Mouse (Mus musculus): ENCODE measurements around the gene Dtx2. TPM values are rescaled to one million over a fixed set of nuclear protein-coding genes. Genes with fewer than 3 reads are reported as not detected.

Dtx2 gene
- polyA plus RNA-seq (2015; fragmentation: Nextera tagmentation; extraction: Ambion mirVana), result 26.6 and 27.6 TPM in 2 replicates

DNA sequence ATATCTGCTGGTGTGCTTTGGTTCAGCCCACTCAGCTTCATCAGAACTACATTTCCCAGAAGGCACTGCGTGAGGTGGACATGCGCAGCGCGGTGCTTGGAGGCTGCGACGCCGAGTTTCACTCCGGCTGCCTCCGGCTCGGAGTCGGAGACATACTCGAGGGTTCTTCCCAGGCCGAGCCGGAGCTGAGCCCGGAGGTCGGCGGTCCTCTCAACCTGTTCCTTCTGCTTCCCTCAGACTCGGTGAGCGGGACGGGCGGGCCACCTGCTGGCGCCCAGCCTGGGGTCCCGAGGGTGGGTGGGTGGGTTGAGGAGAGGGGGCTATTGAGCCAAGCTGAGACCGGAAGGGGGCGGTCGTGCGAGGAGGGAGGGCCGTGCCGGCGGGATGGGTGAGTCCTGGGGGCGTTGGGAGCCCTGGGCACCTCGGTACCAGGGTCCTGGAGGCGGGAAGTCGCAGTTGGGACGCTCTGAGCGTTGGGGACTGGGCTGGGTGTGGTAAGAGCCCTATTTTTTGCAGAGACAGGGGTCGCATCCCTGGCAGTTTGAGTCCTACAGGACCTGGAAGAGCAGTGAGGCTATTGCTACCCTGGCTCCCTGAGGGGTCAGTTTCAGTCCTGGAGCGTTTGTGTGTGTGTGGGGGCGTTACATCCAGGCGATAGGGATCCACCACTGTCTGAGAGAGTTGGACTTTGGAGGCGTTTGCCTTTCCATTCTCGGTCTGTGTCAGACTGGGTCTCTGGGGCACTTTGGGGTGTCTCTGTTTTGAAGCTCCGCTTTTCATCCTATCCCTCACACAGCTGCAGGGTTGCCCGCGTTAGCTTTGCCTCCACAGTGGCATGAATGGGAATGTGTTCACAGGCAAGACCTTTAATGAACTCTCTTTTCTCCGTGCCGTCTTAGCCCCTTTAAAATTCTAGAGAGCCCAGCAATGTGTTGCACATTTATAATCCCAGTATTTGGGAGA, at the start of gene Dtx2:
TSS of gene Dtx2 (plus strand) at position 76 of the 963 bp plus-strand sequence.
- peak within 1 kb of the TSS; percentile 78 for H3K4me3 ChIP-seq
- H3K27me3 ChIP-seq, result no peaks in the 10 kb centered on the region
- H3K27ac ChIP-seq (replicated peaks), result peak within 1 kb of the TSS; percentile 80
- WGBS, result under 1% methylated on average over 47 of the region's 47 CpGs
- H3K36me3 ChIP-seq, result peaks cover 19% of the 10 kb centered on the region
- no peaks in the 10 kb centered on the region for H3K9me3 ChIP-seq
- peak within 1 kb of the TSS; percentile 68 for H3K4me2 ChIP-seq (replicated peaks)
- H3K9ac ChIP-seq (replicated peaks), result peak within 1 kb of the TSS; percentile 84
- H3K4me1 ChIP-seq, result peaks cover 13% of the 10 kb centered on the region
- peak; percentile 97 for ATAC-seq (replicated peaks)

DNA sequence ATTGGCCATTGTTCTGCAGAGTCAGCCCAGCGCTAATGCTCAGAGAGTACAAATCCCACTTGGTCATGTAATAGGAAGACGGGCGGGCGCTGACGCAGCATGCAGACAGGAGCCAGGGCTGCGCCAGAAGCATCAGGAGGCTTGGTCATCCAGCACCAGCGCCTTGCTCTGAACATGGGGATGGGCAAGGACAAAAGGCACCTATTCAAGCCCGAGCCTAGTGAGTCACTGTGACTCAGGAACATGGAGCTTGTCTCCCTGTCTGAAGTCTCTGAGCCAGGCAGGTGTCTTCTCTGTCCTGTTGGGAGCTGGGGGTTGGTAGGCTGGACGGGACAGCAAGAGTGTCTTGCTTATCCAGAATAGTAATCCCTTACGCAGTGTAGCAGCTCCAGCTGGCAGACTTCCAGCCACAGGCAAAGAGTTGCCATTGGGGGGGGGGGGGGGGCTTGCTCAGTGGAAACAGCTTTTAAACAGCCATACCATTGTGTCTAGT, 48.6 kb upstream of the Dtx2 start:
- Histone ChIP-seq H3K27ac (replicated peaks) (no peak overlapping the region), H3K4me3 (no peak overlapping the region), H3K9ac (replicated peaks) (no peak overlapping the region), H3K36me3 (no peaks in the 10 kb centered on the region), H3K4me2 (replicated peaks) (0 out of 2 replicates have a peak overlapping the region, but pooled peaks have one; percentile 5), H3K4me1 (peaks cover 9% of the 10 kb centered on the region), H3K27me3 (no peaks in the 10 kb centered on the region), H3K9me3 (no peaks in the 10 kb centered on the region)
- 35% methylated on average over 10 of the region's 10 CpGs for WGBS
- no peak for ATAC-seq (replicated peaks)

DNA sequence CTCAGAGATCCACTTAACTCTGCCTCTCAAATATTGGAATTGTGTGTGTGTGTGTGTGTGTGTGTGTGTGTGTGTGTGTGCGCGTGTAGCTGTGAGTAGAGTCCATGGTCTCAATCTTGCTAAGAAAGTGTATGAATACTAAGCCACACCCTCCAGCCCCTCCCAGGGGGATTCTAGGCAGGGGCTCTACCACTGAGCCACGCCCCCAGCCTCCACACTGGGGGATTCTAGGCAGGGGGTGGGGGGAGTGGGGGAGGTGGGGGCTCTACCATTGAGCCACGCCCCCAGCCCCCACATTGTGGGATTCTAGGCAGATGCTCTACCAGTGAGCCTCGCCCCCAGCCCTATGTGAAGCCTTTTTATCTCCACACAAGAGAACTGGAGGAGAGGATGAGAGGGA, 48.0 kb upstream of the Dtx2 start:
- no peaks in the 10 kb centered on the region for H3K36me3 ChIP-seq
- no peak overlapping the region for H3K9ac ChIP-seq (replicated peaks)
- WGBS, result 78% methylated on average over 5 of the region's 5 CpGs
- no peaks in the 10 kb centered on the region for H3K27me3 ChIP-seq
- H3K4me2 ChIP-seq (replicated peaks), result no peak overlapping the region
- no peaks in the 10 kb centered on the region for H3K9me3 ChIP-seq
- ATAC-seq (replicated peaks), result no peak
- H3K4me1 ChIP-seq, result peaks cover 9% of the 10 kb centered on the region
- no peak overlapping the region for H3K4me3 ChIP-seq
- H3K27ac ChIP-seq (replicated peaks), result no peak overlapping the region

DNA sequence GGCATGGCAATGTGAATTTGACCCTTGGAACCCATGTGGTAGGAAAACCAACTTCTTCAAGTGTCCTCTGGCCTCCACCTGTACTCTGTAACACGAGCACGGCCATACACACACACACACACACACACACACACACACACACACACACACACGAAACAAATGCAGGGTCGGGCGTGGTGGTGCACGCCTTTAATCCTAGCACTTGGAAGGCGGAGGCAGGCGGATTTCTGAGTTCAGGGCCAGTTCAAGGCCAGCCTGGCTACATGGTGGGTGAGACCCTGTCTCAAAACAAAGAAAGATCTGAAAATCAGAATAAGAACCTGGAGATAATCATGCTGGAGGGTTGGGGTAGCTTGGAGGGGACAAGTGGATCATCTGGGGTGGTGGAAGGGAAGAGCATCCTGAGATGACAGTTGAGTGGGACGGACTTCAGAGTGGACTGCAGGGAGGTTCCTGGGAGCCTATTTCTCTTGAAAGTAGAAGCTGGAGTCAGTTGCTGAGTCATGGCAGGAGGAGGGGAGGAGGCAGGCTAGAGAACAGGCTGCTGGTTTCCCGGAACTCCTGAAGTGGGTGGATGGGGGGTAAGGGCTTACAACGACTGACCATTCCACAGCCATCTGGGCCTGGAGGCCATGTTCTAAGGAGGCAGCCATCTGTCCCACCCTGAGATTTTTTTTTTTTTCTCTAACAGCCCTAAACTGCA, 43.7 kb upstream of the Dtx2 start:
- WGBS, result 87% methylated on average over 11 of the region's 11 CpGs
- Histone ChIP-seq H3K36me3 (no peaks in the 10 kb centered on the region), H3K27ac (replicated peaks) (no peak overlapping the region), H3K27me3 (no peaks in the 10 kb centered on the region), H3K4me1 (peaks cover 5% of the 10 kb centered on the region), H3K9ac (replicated peaks) (no peak overlapping the region), H3K9me3 (no peaks in the 10 kb centered on the region), H3K4me2 (replicated peaks) (no peak overlapping the region), H3K4me3 (no peak overlapping the region)
- ATAC-seq (replicated peaks), result no peak

DNA sequence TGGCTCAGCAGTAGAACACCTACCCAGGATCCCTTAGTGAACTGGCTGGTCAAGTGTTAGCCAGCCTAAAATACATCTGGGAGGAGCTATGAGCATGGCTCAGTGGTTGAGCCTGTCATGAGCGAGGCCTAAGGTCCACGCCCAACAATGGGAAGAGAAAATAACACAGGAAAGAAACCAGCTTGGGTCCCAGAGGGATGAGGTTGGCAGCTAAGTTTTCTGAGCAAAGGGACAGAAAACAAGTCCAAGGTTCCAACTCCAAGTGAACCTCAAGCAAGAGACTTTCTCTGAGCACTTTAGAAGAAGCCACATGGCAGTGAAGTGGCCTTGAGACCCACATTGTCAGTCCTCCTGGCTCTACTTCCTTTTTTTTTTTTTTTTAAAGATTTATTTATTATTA, 42.9 kb upstream of the Dtx2 start:
- no peak for ATAC-seq (replicated peaks)
- whole genome bisulfite sequencing, result 92% methylated on average over 2 of the region's 2 CpGs

DNA sequence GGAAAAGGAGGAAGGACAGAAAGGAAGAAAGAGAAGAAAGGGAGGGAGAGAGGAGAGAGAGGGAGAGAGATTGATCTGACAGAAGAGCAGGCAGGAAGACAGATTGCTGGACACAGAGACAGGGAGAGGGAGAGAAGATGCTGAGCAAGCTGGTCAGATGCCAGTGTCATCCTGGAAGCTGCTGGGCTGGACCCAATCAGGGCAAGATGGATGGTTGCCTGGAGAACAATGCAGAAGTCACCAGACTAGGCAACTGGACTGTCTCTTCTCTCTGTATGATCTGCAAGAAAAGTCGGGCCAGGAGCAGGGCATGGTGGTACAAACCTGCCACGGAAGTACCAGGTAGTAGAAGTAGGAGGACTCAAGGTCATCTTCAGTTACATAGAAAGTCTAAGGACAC, 41.8 kb upstream of the Dtx2 start:
- Histone ChIP-seq H3K36me3 (no peaks in the 10 kb centered on the region), H3K9ac (replicated peaks) (no peak overlapping the region), H3K9me3 (no peaks in the 10 kb centered on the region), H3K27ac (replicated peaks) (no peak overlapping the region), H3K4me1 (peaks cover 7% of the 10 kb centered on the region; the same call in 1 of the 2 replicates), H3K4me3 (no peak overlapping the region), H3K27me3 (no peaks in the 10 kb centered on the region), H3K4me2 (replicated peaks) (no peak overlapping the region)
- ATAC-seq (replicated peaks), result no peak
- WGBS, result 89% methylated on average over 2 of the region's 2 CpGs

More for the DNA sequence above, 42.9 kb upstream of the Dtx2 start:
- H3K9ac ChIP-seq (replicated peaks), result no peak overlapping the region
- no peak overlapping the region for H3K4me2 ChIP-seq (replicated peaks)
- no peak overlapping the region for H3K4me3 ChIP-seq
- H3K9me3 ChIP-seq, result no peaks in the 10 kb centered on the region
- 0 out of 2 replicates have a peak, but pooled peaks cover under 1% of the 10 kb centered on the region for H3K4me1 ChIP-seq
- H3K27me3 ChIP-seq, result no peaks in the 10 kb centered on the region
- no peak overlapping the region for H3K27ac ChIP-seq (replicated peaks)
- no peaks in the 10 kb centered on the region for H3K36me3 ChIP-seq

DNA sequence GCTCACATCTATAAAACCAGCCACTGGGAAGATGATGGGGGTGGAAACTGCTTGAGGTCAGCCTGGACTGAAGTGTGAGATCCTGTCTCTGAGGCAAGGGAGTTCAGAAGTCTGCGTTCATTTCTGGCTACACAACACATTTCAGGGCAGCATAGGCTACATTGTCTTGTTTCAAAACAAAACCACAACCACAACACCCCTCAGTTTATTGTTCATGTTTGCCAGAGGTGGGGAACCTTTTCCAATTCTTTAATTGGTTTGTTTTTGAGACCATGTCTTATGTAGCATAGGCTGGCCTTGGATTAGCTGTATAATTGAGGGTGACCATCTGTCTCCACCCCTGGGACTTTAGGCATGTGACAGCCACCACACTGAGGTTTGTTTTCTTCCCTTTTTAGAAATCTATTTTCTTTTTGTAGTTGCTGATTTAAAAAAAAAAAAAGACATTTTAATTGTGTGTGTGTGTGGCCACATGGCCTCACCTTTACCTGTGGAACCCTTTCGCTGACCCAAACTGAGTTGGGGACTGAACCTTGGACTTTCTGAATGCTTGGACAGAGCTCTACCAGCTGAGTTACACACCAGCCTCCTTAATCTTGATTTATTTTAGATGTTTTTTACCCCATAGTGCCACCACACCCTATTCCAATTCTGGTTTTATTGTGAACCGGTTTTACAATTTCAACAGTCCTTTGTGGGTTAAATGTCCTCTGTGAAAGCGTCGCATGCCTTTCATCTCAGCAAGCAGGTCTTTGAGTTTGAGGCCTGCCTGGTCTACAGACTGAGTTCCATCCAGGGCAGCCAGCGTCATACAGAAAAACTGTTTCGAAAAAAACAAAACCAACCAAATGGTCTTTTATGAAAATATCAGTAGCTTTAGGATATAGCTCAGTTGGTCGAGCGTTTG, 38.0 kb upstream of the Dtx2 start:
- Histone ChIP-seq H3K27me3 (no peaks in the 10 kb centered on the region), H3K27ac (replicated peaks) (peak overlapping the region; percentile 75)

DNA sequence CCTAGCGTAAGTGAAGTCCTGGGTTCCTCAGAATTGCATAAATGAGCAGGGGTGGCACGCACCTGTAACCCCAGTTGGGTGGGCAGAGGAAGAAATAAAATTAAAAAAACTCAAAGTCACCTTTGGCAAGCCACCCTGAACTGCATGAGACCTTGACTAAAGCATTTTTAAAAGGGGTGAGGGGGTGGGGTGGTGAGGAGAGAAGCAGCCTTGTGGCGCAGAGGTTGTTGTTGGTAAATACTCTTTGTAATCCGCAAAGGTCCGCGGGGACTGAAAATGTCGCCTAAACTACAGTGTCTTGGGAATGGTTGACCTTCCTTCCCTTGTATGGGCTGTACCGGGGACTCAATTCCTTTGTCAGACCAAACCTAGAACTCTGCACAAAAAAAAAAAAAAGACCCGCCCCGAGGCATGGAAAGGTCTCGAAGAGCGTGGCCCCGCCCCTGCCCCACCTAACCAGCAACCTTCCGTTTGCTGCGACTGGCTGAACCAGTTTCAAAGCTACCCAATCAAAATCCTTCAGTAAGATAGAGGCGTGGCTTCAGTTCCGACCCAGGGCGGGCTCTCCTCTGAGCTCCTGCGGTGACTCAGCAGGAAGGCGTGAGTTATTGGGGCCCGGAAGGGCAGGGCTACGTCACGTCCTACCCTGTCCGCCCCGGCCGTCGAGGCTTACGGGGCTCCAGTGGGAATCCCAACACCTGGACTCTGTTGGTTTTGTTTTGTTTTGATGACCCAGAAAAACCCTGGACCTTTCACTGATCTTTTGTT, 37.2 kb upstream of the Dtx2 start:
- WGBS, result 8% methylated on average over 28 of the region's 28 CpGs
- Histone ChIP-seq H3K4me2 (replicated peaks) (peak overlapping the region; percentile 56), H3K9me3 (no peaks in the 10 kb centered on the region), H3K27me3 (no peaks in the 10 kb centered on the region), H3K4me3 (peak overlapping the region; percentile 41), H3K9ac (replicated peaks) (peak overlapping the region; percentile 35), H3K4me1 (peaks cover 13% of the 10 kb centered on the region), H3K36me3 (no peaks in the 10 kb centered on the region), H3K27ac (replicated peaks) (peak overlapping the region; percentile 75)
- peak; percentile 75 for ATAC-seq (replicated peaks)

More for the DNA sequence above, 38.0 kb upstream of the Dtx2 start:
- WGBS, result 86% methylated on average over 9 of the region's 9 CpGs
- H3K9ac ChIP-seq (replicated peaks), result no peak overlapping the region
- H3K4me3 ChIP-seq, result peak overlapping the region; percentile 41; the same call in 1 of the 2 replicates
- ATAC-seq (replicated peaks), result no peak
- H3K9me3 ChIP-seq, result no peaks in the 10 kb centered on the region
- H3K4me1 ChIP-seq, result peaks cover 7% of the 10 kb centered on the region; the same call in 1 of the 2 replicates
- H3K4me2 ChIP-seq (replicated peaks), result peak overlapping the region; percentile 56
- no peaks in the 10 kb centered on the region for H3K36me3 ChIP-seq

DNA sequence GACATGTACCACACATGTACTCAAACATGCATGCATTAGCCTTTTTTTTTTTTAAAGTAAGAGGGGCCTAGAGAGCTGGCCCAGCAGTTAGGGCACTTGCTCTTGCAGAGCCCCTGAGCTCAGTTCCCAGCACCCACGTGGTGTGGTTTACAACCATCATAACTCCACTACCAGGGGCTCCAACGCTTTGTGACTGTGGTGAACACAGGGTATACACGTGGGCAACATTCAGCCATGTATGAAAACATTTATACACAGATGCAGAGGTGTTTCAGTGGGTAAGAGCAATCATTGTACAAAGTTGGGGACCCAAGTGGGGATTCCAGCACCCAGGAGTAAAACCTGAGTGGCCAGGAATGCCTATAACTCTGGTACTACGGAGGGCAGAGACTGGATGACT, 36.2 kb upstream of the Dtx2 start:
- ATAC-seq (replicated peaks), result no peak
- Histone ChIP-seq H3K9ac (replicated peaks) (no peak overlapping the region), H3K4me3 (no peak overlapping the region), H3K4me1 (peaks cover 18% of the 10 kb centered on the region), H3K27ac (replicated peaks) (peak overlapping the region; percentile 75), H3K9me3 (no peaks in the 10 kb centered on the region), H3K36me3 (no peaks in the 10 kb centered on the region), H3K4me2 (replicated peaks) (no peak overlapping the region), H3K27me3 (no peaks in the 10 kb centered on the region)
- WGBS, result 88% methylated on average over 4 of the region's 4 CpGs

DNA sequence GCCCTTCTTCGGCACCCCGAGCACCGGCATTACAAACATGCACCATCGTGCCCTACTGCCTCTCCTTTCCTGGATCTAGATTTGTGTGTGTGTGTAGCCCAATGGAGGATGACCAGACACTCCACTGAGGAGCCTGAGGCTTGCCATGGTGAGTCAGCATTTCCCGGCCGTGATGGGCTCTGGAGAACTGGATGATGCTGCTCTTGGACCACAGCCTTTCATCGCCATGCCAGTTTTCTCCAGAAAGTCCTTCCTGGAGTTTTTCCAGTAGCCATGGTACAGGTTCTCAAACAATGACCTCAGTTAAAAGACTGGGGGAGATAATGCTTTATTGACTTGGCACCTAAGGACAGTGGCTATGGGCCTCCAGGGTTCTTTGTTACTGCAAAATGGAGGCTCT, 34.7 kb upstream of the Dtx2 start:
- H3K27me3 ChIP-seq, result no peaks in the 10 kb centered on the region
- no peak overlapping the region for H3K4me2 ChIP-seq (replicated peaks)
- H3K9ac ChIP-seq (replicated peaks), result no peak overlapping the region
- H3K4me3 ChIP-seq, result no peak overlapping the region
- no peak overlapping the region for H3K27ac ChIP-seq (replicated peaks)
- no peaks in the 10 kb centered on the region for H3K36me3 ChIP-seq
- 91% methylated on average over 7 of the region's 7 CpGs for WGBS
- peaks cover 19% of the 10 kb centered on the region for H3K4me1 ChIP-seq
- no peaks in the 10 kb centered on the region for H3K9me3 ChIP-seq
- no peak for ATAC-seq (replicated peaks)

Measured in forebrain, embryonic 15.5 days (tissue).